Mouse (Mus musculus): ENCODE measurements around the gene Rars.
A peak's percentile ranks its signal among the peaks of the same experiment; 100 is the strongest.
"Not testable (repeated sequence)": the region's sequence is repeated elsewhere in the genome, so short reads cannot be mapped to it uniquely, and the experiment has no call there.

The Rars gene

DNA sequence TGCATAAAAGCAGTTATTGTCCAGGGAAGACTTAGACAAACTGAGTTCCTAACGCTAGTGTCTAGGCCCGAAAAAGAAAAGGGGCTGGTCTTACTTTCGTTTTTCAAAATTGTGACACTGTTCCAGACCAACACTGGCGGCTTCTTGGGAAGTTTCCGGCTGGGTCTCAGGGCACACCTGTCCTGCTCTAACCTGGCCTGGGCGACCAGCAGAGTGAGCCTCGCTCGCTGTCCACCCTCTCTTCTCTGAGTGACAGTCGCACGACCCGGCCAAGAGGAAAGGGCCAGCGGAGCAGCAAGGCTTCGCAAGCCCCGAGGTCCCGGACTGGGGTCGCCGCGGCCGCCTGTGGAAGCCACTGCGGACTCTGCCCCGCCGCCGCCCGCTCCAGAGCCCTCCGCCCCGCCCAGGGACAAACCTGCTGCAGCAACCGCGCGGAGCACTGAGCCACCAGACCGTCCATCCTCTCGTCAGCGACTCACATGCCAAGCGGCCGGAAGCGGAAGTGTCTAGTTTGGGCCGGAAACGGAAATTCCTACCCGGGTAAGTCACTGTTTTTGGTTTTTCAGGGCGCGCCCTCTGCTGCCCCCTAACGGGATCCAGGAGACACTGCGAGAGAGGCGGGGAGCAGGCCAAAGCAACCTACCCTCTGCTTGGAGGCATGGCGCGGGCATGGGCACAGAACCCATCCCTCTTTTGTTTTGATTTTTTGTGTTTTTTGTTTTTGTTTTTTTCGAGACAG lies at the start of gene Rars:
Rars (minus strand) TSS at position 485 of the 739 bp plus-strand sequence.
- peak; percentile 94 for DNase-seq (ENCODE audit: low read depth, low spot score)

DNA sequence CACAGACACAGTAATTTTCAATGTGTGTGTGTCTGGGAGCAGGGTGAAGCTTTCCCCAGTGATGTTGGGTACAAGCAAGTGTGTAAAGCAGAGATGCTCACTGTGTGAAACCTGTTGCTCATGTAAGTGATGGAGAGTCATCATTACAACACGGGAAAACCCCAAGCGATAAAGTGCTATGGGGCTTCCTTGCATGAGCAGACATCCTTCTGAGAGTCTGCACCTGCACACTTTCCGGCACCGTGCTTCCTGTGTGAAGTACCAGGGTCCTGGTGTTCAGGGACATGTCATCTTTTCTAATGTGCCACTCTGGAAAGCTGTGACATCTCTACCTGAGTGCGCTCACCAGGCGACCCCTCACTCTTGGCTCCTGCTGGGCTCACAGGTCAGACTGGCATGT lies 48.5 kb upstream of the Rars start:
- peak; percentile 31 for DNase-seq (ENCODE audit: low read depth, low spot score)

DNA sequence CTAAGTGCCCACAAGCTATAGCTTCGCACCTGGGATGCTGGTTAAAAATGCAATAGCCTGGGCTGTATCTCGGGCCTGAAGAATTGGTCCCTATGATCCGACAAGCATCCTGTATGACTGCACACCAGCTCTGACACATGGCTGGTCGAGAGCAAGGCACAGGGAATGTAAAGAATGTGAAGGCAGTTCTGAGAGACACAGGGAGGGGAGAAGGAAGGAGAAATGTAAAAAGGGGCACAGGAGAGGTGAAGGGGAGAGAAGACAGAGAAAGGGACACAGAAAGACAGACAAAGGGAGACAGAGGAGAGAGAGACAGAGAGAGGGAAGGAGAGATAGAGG lies 44.2 kb upstream of the Rars start:
- no peak for DNase-seq (ENCODE audit: low read depth, low spot score)

DNA sequence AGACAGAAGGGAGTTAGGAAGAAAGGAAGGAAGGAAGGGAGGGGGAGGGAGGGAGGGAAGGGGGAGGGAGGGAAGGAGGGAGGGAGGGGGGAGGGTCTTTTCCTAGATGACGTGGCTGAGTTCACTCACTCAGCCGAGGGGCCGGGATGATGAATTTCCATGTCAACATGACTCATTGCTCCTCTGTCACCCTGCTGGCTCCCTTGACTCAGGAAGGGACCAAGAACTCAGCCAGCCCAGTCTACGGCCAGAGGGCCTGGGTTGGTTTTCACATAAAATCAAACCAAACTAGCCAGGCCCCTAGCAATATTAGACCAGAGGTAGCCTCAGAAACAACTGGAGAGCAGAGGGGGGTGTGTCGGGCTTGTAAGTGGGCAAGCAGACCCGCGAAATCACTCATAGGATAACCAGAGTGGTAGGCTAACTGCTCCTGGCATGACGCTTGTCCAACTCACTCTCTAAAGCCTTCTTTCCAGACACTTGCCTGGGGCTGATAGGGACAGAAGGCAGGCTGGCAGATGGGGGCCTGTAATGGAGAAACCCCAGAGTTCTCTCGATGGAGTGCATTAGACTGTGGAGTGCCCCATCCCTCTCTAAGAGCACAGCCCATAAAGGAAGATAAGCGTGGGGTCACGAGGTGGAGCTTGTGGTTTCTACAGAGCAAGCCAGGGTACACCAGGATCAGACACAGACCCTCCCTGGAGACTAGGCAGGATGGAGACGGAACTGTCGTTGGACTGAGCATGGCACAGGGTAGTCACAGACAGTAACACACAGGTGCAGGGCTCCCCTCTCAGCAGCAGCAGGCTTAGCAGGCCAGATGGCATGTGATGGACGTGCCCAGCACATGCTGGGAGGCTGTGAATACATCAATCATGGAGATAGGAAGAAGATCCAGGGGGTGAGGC lies 43.6 kb upstream of the Rars start:
- no peak for DNase-seq (ENCODE audit: low read depth, low spot score)

DNA sequence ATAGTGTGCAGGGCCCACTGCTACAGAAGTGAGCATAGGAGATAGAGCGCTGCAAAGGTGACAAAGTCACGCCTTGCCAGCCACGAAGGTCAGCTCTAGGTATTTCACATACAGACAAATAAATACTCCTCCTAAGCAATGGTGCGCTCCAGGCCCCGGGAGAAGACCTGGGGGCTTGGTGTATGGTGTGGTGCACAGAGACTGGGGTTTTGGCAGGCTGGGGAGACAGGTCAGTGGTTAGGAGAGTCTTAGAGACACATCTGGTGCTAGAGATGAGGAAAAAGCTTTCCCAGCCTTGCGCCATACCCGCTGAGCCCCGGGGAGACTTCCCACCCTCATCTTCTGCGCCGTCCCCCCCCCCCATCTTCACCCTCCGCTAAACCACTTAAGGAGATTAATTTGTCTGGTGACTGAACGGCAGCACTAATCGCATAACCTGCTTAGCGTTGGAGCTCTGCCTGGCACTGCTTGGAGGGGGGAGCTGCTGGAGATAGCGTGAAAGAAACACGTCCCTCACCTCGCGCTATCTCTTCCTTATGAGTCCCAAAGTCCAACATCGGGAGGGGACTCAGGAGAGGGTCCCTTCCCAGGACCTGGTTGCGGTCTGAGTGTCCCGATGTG lies 39.4 kb upstream of the Rars start:
- DNase-seq (ENCODE audit: low read depth, low spot score), result no peak

DNA sequence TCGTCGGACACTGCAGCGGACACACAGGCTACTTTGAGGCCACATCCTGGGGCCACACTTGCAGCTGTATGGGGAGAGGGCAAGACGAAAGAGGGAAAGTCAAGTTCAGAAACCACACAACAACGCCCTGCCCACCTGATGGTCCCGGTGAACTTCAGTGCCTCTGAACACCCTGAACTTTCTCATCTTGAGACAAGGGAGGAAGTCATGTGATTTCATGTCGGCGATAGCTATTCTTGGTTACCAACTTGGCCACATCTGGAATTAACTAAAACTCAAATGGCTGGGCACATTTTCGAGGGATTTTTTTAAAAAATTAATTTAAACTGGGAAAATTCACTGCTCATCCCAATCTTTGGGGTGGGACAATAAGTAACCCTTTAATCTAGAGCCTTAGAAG lies 36.7 kb upstream of the Rars start:
- no peak for DNase-seq (ENCODE audit: low read depth, low spot score)

DNA sequence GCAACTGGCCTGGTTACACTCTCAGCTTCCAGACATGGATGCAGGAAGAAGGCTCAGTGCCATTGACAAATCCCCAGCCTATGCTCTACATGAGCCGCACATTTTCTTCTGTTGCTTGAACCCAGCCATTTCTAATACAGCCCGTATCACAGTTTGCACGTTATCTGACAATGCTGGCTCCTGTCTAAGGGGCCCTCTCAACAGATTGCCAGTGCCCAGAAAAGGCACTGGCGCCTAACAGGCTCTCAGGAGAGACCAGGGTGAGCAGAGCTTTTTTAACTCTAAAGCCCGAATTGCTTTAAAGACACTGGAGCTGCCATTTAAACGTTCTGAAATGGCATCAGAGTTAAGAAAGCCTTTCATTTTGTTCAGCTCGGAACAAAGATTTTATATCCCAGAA lies 31.8 kb upstream of the Rars start:
- no peak for DNase-seq (ENCODE audit: low read depth, low spot score)

DNA sequence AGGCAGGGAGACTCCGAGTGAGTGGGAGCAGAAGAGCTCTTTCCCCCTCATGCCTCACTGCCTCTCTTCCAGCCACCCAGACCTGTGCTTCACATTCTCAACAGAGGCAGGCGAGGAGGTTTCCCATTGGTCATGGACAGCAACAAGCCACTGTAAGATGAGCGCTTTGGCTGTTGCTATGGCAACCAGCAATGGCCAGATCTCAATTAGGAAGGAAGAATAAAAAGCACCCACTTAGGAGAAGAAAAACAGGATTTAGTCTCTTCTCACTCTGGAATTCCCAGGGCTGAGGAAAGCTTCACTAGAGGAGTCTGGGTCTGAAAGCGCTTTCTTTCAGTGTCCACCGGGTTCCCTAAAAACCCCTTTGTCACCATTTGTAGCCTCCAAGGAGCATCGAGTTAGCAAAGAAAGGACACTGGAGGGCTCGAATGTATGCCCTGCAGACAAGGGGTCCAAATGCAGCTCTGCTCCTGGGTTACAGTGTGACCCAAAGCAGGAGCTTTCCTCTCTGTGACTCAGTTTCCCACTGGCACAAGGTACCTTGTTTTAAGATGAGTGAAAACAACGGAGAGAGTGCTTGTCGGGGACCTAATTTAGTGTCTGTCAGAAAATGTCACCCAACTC lies 30.8 kb upstream of the Rars start:
- DNase-seq (ENCODE audit: low read depth, low spot score), result no peak

DNA sequence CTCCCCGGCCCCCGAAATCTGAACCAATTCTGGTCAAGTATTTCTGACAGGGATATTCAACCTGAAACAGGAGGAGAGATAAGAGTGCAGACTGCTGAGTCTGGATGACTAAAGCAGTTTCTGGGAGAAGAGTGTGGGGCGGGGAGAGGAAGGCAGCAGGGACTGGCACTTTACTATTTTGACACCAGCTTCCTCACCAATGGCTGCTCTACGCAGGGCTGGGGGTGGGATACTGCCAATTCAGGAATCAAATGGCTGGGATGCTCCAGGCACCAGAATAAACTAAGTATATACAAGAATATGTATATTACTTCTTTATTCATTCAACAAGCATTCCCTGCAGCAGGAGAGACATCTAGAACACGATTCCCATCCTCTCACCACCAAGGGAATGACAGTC lies 29.3 kb upstream of the Rars start:
- no peak for DNase-seq (ENCODE audit: low read depth, low spot score)

DNA sequence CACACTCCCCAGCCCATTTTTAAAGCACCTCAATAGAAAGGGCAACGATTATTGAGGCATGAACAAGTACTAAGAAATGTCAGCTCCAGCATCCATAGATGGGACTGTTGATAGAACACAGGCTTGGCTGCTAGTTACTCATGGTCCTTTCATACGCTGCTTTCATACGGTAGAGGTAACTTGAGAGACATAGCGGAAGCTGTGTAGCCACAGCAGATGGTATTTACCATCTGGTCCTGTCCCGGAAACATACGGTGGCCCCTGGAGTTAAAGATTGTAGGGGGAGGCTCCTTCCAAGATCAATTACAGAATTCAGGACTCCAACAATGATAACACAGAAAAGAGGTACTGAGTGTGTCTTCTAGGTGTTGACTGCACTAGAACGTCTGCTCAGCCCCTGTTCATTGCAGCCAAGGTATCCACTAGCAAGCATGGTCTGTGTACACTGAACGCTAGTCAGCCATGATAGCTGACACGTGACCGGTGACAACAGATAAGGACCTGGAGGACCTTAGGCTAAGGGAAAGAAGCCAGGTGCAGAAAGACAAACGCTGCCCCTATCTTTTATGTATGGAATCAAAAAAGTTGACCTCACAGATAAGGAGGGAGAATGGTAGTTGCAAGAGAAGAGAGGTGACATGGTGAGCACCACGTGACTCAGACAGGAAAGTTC lies 23.2 kb upstream of the Rars start:
- no peak for DNase-seq (ENCODE audit: low read depth, low spot score)

DNA sequence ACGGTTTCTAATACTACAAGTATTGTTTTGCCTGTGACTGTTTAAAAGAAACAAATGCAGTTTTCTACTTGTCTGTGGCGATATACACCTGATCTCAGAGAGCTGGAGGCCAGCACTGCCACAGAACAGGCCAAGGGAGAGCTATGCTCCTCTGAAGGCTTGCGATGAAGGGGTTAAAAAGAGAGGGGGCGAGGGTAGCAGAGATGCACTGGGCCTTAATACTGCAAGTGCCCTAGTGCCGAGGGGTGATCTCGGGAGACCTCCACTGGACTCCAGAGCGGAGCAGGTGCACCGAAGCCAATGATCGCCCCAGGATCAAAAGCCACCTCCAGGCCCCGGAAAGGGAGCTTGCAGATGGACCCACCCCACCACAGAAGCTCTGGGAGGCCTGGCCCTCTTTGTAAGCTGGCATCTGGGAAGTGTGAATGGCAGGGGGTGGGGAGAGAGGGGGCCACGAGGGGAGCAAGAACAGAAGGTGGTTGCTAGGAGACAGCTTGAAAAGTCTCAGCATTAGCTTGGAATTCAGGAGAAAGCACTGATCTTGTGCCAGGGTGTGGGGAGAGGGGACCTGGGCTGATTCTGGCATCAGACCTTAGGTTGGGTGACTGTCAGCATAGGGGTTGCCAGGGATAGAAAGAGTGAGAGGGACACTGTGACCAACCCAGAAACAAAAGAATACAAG lies 22.2 kb upstream of the Rars start:
- no peak for DNase-seq (ENCODE audit: low read depth, low spot score)

DNA sequence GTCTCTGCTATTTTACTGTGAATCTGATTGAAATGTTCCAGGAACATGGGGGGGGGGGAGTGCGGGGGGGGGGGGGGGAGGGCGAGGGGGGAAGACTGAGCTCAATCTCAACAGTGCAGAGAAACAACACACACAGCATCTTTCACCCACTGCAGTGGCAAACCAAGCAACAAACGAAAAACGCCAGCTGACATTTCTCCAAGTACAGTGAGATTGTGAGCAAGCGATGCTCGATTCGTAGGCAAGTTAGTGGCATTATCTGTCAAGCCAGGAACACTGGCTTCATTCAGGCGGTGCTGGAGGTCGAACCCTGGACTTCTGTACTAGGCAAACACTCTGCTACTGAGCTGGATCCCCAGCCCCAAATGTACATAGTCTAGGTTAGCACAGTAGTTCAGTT lies 21.3 kb upstream of the Rars start:
- DNase-seq (ENCODE audit: low read depth, low spot score), result no peak

DNA sequence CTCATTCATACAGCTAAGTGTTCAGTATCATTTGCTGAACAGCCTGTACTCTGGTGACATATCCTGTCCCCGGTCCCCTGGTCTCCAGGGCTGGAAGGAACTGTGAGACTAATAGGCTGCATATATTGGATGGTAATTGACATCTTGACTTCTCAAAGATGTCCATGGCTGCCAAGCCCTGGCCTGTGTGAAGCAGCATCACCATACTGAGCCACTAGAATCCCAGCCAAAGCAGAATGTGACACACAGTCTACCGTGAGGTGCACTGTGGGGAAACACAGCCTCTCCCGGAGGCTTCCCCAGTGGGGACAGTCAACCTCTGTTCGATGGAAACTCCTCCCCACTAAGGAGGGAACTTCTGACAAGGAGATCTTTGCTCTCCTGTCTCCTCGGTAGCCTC lies 20.6 kb upstream of the Rars start:
- no peak for DNase-seq (ENCODE audit: low read depth, low spot score)

DNA sequence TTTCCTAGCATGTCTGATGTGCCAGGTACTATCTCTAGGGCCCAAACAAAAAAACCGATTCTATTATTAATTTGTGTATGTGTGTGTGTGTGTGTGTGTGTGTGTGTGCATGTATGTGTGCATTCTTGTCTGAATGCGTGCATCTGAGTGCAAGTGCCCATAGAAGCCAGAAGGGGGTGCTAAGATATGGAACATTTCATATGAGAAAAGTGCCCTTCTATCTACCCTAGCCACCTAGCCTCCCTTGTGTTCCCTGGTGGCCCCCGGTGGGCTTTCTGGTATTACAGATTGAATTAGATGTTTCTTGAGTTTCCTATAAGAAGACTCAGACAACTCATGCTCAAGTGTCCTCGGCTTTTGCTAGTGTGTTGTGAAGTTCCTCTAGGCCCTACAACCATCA lies 19.3 kb upstream of the Rars start:
- no peak for DNase-seq (ENCODE audit: low read depth, low spot score)

DNA sequence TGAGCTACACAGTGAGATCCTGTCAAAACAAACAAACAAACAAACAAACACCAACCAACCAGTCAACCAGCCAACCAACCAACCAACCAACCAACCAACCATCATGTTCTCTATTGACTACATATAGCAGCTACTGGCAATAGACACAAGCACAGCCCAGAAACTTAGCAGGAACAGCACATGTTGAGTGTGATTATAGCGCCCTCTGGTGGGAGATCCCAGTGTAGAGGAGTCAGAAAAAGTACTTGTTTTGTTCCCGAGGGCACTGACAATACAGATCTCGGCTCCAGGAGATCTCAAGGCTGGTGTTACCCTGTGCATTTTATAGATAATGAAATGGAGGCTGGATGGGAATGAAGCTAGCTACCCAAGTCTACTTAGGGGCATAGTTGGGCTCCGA lies 18.4 kb upstream of the Rars start:
- peak; percentile 71 for DNase-seq (ENCODE audit: low read depth, low spot score)

DNA sequence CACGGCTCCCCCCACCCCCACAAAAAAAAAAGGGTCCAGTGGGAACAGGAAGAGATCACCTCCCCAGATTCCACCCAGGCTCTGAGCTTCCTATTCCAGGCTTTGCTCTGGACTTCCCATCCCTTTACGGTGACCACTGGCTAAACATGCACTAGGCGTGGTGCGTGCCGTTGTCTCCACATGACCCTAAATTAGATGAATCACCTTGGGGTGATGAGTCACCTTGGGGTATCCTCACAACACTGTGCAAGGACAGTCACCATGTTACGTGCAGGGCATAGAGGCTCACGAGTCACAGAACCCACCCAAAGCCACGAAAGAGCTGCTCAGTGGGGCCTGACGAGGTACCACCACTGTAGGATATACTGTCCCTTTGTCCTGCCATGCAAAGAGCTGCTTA lies 10.0 kb upstream of the Rars start:
- DNase-seq (ENCODE audit: low read depth, low spot score), result no peak

DNA sequence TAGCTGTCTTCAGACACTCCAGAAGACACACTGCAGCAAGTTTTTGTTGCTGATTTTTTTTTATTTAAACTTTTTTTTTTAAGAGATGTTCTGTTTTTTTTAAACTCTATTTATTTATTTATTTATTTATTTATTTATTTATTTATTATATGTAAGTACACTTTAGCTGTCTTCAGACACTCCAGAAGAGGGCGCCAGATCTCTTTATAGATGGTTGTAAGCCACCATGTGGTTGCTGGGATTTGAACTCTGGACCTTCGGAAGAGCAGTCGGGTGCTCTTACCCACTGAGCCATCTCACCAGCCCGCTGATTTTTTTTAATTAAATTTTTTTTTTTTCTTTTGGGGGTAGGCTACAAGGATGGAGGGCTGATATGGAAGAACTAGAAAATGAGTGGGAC lies 8.3 kb upstream of the Rars start:
- peak; percentile 49 for DNase-seq (ENCODE audit: low read depth, low spot score)

DNA sequence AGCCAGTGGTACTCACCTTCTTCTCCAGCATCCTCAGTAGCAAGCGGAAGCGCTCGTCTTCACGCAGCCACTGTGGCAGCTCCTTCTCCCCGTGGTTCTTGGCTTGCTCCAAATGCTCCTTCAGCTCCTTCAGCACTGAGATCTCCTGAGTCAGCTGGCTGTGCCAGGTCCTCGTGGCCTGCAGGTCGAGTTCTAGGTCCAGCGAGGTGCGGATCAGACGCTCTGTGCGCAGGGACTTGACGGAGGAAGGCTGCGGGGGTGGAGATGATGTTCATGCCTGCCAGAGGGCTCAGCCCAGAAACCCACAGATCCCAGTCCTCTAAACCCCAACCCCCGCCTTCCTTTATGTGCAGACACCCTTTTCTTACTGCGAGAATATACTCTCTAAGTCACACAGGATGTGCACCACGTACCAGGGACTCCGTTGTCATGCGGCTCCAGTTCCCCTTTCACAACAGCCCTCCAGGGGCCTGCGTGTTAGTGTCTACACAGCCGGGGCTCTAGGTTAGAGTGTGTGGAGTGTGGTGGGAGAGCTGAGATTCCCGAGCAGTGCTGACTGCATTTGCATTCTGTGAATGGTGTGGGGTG lies 7.5 kb upstream of the Rars start:
- DNase-seq (ENCODE audit: low read depth, low spot score), result peak; percentile 75

DNA sequence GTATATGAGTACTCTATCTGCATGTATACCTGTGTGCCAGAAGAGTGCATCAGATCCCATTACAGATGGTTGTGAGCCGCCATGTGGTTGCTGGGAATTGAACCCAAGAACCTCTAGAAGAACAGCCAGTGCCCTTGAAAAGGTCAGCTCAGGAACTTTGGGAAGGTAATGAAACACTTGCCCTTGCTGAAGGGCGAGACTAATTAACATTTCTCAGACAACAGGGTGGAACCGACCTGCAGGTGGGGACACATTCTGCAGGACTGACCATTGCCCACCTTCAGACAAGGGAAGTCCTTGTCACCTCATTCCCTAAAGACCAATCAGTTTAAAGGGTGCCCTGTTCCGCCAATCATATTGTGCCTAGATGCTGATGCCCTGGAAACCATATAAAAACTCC lies 6.5 kb upstream of the Rars start:
- not testable (repeated sequence) for DNase-seq (ENCODE audit: low read depth, low spot score)

DNA sequence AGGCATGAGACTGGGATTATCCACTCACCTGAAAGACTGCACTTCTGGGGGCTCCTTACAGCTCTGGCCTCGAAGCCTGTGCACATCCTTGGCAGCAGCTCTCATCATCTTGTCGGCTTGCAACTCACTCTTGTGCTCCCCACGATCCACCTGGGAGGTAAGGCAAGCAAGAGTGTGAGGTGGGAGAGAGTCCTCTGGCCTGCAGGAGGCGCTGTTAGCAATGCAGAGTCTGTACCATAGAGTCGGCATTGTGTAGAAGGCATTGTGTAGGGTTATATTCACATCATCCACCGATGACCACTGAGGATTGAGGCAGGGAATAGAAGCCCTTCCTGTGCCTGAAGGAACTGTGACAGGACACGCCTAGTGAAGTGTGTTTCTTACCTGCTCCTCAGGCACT lies 6.0 kb upstream of the Rars start:
- DNase-seq (ENCODE audit: low read depth, low spot score), result peak; percentile 51

All from A20 (cell line).